Mouse (Mus musculus) cerebellum, adult 11-12 months (tissue): ENCODE measurements at regions not wholly inside any gene's neighbourhood (a gene's known extent, or its start where the extent isn't known, plus 50 kb on each side); places are given as distances from the start of the nearest gene placed in this dataset.

Source experiments
- DNase-seq: peaks from one replicate; pipeline ENCODE4 v3.0.0; 2022

DNA sequence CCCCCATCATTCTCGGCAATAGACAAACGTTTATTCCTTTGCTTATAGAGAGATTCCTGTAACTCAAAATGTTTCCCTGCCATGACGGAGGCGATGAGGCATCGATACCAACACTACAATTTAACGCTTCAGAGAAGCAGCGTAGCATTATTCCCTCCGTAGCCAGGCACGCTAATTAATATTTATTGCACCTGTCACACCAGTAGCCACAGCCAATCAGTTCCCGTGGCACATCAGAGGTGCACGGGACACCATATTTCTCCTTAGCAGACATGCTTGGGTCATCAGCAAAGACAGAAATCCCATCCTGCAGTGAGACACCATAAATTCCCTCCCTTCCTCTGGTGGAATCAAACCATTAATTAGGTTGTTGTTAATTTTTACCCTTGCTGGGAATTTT is 399.8 kb upstream of the Tmpo start:
- no peak for DNase-seq

DNA sequence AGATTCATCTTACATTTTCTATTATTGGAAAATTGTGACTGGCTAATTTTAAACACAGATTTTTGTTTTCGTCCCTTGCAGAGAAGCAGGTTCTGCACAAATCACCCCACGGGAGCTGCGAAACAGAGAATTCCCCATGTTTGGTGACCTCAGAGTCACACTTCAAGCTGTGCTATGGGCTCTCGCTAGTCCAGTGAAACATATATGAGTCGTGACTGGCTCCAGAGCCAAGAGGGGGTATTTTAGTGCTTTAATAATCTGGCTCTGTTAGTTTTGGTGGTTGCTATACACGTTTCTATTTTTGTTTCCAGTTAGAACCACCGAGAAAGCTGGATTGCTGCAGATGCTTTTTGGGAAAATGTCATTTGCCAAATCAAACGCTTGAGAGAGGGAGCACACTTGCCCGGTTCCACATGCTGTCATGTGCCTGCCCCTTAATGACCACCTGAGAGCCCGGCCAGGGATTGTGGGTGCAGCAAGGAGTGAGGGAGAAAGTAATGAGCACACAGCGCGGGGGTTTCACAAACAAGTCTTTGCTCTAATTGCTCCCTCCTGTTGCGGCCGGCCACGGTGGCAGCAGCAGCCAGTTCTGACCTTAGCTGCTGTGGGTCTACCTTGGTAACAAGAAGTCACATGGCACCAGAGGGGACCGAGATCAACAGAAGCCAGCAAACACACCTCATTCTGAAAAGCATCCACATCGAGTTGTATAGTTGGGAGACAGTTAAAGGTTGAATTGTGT is 394.4 kb upstream of the Tmpo start:
- no peak for DNase-seq

DNA sequence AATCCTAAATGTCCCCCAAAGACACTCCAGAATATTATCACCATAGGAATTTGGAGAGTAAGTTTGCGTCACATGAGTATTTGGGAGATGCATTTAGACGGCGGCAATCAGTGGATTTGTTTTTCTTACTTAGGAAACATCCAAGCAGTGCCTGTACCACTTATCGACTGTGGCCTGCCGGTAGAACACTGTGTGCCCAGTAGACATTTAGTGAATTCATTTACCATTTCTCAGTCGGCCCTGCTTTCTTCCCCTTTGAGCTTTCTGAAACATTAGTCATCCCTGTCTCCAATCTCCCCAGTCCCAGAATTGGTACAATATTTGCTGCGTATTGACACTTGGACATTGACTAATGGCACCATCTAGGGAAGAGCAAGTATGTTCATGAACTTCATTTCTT is 391.7 kb upstream of the Tmpo start:
- no peak for DNase-seq

DNA sequence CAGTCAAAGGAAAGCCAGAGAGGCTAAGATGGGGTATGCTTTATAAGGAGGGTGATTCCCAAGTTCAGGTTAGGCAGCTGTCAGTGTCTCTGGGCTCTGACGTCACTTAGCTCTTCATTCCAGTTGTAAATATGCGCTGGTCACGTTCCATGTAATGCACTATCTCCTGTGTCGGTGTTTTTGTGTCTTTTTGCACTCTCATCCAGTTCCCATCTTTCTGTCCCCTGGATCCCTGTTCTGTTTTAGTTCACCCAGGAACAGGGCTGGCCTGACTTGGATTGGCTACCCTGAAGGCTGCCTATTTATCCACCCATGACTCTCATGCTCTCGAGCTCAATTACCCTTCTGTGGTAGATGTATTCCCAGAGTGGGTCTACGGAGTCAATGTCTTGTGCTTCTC is 387.9 kb upstream of the Tmpo start:
- DNase-seq: no peak

DNA sequence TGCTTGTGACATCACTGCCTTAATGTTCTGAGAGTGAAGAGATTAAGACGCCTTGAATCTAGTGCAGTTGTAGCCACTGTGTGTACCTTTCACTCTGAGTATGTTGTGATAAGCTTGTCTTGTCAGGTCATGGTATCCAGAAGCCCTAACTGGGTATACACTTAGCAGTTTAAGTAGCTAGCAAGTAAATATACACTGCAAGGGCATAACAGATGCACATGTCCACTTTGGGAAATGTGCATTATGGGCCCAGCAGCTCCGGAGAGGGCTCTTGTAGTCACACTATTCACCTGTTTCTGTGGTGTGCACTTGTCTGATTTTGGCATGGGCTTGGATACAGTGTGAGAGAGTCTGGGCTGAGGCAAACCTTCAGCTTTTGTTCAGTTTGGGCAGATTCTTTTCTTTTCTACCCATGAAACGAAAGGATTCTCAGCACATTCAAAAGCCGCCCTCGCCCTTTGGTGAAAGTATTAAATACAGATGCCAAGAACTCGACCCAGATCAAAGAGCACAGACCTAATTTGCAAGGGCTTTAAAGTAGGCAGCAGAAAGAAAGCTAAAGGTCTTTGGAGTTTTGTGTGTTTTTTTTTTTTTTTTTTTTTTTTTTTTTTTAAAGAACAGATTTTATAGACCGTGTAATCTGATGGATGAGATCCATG is 385.1 kb upstream of the Tmpo start:
- no peak for DNase-seq

DNA sequence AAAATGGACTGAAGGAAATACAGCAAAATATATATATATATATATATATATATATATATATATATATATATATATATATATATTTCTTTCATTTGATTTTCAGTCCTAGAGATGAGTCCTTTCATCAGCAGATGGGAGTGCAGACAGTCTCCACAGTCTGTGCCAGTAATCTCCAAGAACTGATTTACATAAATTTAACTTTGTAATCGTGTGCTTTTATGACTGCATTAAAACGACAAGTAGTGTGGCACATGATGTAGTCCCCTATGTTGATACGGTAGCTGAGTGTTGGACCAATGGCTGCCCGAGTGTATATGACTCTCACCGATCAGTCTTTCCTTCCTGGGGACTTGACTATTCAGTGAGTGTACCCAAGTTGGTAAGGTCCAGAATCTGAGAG is 378.2 kb upstream of the Tmpo start:
- DNase-seq: no peak

DNA sequence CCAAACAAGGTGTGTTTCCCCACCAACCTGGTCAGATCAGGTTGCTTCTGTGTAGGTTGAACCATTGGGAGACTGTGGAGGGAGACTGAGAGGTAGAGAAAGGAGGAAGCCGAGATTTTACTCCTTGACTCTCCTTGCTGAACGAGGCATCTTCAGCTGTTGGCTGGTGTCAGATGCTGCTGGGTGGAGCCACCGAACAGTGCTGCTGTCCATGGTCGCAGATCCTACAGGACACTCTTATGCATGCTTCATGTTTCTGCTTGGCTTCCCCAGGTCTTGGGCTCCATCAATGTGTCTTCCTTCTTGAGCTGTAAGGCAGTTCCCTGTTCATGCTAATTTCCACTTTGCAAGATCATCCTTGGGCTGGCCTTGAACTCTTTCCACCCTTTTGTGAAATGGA is 367.0 kb upstream of the Tmpo start:
- no peak for DNase-seq

DNA sequence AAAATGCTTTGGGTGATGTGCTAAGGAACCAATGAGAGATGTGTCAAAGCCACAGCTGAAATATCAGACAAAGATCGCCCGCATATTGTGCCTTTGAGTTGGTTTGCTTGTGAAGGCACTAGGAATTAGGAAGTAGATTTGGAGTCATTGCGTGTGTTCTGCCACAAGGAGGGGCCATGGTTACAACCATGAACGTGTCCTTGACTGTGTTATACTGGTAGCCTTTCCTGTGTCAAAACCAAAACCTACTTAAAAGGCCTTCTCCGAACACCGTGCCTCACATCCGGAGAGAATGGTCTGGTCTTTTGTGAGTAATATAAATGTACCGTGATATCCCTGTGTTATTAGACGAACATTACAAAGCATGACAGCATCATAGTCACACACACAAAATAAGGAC is 365.0 kb upstream of the Tmpo start:
- DNase-seq: peak; percentile 4

DNA sequence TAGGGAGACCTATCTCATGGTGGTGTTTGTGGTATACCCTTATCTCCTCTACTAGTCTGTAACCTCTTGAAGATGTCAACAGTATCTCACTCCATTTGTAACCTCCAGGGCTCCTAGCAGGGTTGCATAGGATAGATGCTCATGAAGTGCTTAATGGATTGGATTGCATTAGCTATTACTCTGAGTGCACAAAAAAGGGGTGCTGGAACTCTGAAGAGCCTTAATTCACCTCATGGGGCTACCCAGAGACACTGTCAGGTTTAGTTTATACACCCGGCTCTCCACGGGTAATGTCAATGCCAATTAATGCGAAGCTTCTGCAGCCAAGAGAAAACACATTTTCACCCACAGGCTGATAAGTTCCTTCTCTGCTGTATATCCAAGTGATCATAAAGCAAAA is 364.3 kb upstream of the Tmpo start:
- no peak for DNase-seq

DNA sequence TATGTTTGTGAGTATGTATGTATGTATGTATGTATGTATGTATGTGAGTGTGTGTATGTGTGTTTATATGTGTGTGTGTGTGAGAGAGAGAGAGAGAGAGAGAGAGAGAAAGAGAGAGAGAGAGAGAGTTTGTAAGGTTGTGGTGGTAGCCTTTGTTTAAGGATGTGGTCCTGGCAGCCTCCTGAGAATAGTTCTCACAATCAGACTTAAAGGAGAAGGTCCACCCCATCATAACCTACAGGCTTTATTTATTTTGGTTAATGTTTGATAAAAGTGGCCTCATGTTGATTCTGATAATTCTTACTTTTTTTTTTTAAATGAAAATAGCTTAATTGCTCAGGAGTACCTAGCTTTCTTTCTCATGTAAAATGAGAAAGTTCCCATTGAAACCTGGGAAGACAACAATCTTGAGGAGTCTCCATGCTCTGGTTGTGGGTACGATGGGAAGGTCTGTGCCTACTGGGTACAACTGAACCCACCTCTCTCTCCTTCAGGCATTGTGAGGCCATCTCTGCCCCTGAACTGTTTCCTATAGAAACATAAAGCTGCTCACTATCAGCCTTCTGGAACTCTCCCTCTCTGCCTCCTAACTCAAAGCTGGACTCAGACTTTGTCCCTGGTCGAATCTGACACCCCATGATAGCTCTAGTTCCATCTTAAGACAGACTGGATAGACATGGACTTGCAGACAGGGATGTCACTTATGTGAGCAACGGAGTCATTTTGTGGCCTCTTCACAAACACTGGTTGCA is 362.2 kb upstream of the Tmpo start:
- no peak for DNase-seq

DNA sequence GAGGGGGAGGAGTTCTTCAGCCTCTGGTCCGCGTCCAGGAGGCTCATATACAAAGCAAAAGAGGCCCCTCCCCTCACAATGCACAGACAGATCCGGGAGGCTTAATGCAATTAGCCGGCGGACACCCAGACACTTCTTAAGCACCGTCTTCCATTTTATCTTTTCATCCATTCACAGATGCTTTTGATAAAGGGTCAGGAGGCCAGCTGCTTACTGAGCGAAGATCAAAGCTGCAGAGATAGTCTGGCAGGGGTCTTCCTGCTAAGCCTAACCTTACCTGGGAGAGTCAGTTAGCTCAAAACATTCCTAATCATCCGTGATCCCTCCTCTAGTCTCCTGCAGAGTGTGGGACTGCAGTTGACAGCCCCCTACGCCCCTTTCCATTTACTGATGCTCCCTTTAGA is 361.1 kb upstream of the Tmpo start:
- no peak for DNase-seq

DNA sequence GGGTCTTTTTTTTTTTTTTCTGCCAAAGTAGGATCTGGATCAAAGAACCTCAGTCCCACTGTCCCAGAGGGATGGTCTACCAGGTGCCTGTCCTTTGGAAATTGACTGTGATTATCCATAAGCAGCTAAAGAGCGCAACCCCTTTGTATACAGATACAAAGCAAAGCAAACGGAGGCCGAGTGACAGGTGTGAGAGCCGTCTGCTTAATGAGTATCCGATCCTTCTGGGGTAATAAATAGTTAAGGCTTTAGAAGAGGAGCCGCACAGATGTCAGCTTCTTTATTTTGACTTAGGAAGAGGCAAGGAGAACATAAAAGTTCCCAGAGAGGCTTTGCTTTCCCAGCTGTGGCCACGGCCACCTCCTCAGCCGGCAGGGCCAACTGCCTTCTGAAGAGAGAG is 356.1 kb upstream of the Tmpo start:
- no peak for DNase-seq

DNA sequence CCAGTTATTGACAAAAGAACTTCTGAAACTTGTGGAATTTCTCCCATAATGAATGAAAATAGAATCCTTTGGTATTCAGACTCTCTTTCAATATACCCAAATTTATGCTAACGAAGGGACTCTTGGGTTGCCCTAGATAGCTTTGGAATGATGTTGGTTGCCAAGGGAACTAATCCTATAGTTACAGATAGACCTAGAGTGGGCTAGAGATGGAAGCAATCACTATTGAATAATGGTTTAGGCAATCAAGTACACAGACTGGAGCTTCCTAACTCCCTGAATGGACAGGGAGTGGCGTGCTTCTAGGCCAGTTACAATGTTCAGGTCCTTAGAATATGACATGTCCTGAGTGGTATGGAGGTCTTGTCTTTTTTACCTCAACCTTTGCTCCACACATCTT is 354.3 kb upstream of the Tmpo start:
- DNase-seq: no peak

DNA sequence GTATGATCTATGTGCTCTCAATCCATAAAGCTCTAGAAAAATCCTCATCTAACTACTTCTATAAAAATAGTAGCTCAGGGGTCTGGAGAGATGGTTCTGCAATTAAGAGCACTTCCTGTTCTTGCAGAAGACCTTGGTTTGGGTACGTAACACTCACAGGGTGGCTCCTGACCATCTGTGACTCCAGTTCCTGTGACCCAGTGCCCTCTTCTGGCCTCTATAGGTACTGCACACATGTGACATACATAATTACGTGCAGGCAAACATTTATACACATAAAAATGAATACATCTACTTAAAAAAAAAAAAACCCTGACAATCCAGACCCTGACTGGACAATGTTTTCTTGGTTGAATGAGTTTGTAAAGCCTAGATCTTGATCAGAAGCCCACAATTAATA is 347.2 kb upstream of the Tmpo start:
- no peak for DNase-seq

DNA sequence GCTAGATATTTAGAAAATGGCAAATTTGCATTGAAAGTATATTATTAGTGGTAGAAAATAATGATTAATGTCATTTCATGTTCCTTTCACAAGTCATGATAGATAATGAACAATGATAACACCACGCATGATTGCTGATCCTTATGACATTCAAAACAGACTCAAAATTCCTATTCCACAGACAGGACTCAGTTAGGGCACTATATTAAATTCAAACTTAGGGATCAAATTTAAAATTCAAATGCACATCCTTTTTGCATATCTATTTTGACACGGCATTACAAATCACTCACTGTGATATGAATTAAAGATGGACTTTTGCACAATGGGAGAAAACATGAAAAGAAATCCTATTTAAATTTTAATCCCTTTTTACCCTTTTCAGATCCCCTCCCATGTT is 340.1 kb upstream of the Tmpo start:
- DNase-seq: no peak

DNA sequence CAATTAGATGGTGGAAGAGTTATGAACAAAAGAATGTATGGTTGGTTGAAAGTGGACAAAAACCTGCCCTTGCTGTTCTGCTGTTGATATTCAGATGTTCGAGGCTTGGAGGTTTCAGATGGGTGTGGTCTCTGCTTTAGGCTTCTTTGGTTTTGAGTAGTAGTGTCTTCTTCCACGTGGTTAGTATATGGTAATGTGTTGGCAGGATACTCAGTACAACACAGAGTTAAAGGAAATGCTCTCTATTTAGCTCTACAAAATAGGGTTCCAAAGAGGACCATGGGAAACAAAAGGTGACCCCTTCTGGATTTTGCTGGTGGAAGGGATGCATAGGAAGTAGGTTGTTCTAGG is 333.9 kb upstream of the Tmpo start:
- no peak for DNase-seq

DNA sequence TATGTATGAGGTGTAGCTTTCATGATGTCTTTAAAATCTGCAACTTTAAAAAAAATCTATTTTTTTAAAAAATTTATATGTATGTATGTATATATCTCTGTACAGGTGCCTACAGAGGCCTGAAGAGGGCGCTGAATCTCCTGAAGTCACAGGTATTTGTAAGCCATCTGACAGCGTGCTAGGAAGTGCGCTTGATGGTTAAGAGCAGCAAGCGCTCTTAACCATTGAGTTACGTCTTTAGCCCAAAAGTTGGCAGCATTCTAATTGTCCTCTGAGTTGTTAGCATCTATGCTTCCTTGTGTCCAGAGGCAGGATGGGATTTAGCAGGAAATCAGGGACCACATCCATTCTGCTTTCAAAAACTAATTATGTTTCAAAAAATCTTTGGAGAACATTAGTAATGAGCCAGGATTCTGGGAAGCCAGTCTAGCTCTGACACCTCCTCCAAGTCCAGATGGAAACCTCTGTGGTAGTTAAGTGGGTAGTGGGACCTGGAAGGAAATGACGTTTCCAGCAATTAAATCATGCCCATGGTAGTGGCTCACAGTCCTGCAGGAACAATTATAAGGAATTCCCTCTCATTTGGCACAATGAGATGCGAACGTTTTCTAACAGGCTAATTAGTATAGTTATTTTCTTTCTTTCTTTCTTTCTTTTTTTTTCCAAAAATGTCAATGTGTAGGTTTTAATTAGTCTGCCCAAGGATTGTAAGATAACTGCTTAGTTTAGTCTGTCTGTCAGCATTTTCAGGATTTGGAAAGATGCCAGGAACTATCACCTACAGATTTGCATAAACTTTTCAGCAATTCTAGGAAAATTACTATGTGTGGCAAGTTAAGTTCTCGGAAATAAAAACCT is 333.3 kb upstream of the Tmpo start:
- DNase-seq: no peak

DNA sequence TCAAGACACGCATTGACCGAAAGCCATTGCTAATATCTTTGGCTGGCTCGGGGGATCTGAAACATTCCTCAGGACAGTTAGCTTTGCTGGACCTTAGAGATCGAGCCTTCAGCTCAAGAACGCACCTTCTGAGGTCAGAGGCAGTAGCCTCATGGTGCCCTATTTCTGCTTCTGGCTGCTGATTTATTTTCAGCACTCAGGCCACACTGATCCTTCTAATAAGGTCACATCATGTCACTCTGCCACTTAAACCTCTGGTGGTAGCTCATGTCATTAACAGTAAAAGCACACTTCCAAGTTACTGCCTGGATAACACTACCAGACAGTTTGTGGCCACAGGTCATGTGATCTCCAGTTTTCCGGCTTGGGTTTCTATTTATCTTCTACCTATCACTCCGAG is 325.9 kb upstream of the Tmpo start:
- DNase-seq: no peak

DNA sequence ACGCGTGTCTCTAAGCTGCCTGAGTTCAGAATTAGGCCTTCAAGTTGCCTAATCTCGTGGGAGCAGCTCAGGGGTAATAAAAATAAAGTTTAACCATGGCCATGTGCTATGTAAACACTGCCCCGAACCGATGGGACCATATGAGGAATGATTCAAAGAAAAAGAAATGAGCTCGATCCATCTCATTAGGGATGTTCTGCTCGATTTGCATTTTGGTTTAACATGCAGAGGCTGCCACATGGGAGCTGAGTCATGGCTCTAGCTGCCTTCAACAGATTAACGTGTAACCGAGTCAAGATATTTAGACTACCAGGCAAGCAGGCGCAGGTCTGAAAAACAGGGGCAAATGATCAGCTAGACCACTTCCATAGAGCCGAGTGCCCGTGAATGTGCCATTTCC is 323.8 kb upstream of the Tmpo start:
- no peak for DNase-seq

DNA sequence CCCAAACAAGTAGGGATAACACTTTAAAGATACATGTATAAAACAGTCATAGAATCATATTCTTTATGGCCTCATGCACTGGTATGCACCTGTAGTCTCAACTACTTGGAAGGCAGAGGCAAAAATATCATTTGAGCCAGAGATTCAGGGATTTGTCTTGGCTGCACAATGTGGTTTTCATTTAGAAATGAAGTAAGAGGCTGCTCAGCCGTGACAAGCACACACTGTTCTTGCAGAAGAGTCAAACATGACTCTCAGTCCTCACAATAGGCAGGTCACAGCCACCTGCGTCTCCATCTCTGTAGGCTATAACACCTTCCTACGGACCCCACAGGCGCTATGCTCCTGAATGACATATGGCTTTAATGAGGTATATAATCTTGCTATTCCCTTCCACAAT is 317.4 kb upstream of the Tmpo start:
- no peak for DNase-seq

DNA sequence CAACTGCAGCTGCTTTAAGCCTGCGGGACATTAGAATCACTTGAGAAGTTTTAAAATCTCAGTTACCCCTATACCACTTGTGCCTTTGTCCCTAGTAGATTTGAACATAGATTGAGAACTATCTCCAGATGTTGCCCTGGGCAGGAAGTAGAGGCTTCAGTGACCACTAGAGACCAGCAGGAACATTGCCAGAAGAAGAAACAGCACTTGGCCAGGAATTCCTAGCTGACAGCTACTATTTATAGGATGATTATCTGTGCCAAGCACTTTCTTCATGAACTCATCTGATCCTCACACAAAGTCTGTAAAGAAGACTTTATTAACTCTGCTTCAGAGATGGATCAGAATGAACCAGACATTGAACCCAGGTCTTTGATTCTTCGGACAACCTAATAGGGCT is 283.6 kb upstream of the Tmpo start:
- DNase-seq: no peak

DNA sequence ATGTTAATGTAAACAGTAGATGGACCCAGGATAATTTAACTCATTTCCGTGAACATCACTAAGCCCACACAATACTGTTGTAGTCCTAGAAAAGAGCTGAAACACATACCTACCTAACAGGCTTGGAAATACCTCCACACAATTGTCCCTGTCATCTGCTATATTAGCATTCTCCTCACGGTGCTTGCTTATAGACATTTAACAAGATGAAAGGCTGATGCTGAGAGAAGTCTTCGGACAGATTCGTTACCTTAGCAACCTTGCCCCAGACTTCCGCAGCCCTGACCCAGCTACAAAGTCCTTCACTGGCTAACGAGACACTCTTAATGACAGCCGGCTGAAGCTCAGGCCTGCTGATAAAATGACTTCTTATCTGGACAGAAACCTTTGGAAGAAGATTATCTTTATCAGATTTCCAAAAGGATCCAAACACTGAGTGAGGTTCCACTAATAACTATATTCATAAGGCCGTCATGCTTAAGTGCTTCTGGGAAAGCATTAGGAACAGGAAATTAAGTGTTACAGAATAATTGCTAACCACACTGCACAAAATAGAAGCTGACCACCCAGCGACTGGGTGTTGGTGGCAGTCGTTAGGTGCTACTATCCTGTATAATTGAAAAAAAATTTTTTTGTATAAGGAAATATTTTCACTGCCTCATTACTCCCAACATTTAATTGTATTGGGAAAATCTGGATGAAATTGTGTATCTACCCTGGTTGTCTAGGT is 267.0 kb upstream of the Tmpo start:
- no peak for DNase-seq

DNA sequence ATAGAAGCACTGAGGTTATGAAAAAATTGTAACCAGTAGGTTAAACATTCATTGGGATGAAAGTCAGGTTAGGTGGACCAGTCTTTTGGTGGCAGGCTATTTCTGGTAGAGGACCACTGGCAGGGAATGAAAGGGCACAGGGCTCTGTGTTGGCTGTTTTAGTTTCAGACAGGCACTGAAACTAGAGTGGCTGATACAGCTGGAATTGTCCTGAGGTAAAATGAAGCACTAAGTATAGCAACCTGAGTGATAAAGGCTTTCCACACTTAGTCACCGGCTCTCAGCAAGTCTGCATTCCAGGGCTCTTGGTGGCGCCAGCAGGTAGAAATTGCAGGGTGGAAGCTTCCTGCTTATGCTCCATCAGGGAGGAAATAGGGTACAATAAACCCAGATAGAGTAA is 262.2 kb upstream of the Tmpo start:
- no peak for DNase-seq
